Mouse (Mus musculus) limb, embryonic 14.5 days (tissue): ENCODE measurements around the gene Samhd1. TPM values are rescaled to one million over a fixed set of nuclear protein-coding genes. Genes with fewer than 3 reads are reported as not detected.

ENCODE experiments used
- ATAC-seq: fragments of 200-750 bp; cut with Nextera tagmentation; 2 replicates; pipeline ENCODE4 v1.8.0; 2017; ENCODE audit warnings: low read depth, moderate number of reproducible peaks, moderate TSS enrichment; ENCODE audit not compliant: low FRiP score
- DNase-seq: peaks from one replicate; pipeline ENCODE4 v3.0.0-alpha.2; 2015; ENCODE audit warnings: low spot score
- H3K27ac ChIP-seq: fragments of 300-500 bp; sonication (generic); replicated peaks from 2 replicates; pipeline ENCODE4 v1.5.1; 2014; ENCODE audit warnings: low read depth, mild to moderate bottlenecking, low read length, moderate library complexity, mixed read lengths
- H3K27me3 ChIP-seq: fragments of 300-500 bp; sonication (generic); 2 replicates; pipeline ENCODE4 v1.6.1; 2014; ENCODE audit warnings: low read length, mixed read lengths; ENCODE audit not compliant: control insufficient read depth, insufficient read depth
- H3K36me3 ChIP-seq: fragments of 300-500 bp; sonication (generic); 2 replicates; pipeline ENCODE4 v1.6.1; 2014; ENCODE audit warnings: mild to moderate bottlenecking, low read length, moderate library complexity, mixed read lengths; ENCODE audit not compliant: control insufficient read depth, insufficient read depth
- H3K4me1 ChIP-seq: fragments of 300-500 bp; sonication (generic); 2 replicates; pipeline ENCODE4 v1.6.1; 2014; ENCODE audit warnings: antibody characterized with exemption, low read length, mixed read lengths; ENCODE audit not compliant: control insufficient read depth, insufficient read depth
- H3K4me2 ChIP-seq: fragments of 300-500 bp; sonication (generic); replicated peaks from 2 replicates; pipeline ENCODE4 v1.6.1; 2014; ENCODE audit warnings: low read depth, mild to moderate bottlenecking, low read length, moderate library complexity; ENCODE audit not compliant: severe bottlenecking
- H3K4me3 ChIP-seq: fragments of 300-500 bp; sonication (generic); replicated peaks from 2 replicates; pipeline ENCODE4 v1.5.1; 2014; ENCODE audit warnings: low read length
- H3K9ac ChIP-seq: fragments of 300-500 bp; sonication (generic); 2 replicates; pipeline ENCODE4 v1.6.1; 2014; ENCODE audit warnings: mild to moderate bottlenecking, low read depth, low read length, moderate library complexity; ENCODE audit not compliant: severe bottlenecking
- H3K9me3 ChIP-seq: fragments of 300-500 bp; sonication (generic); 2 replicates; pipeline ENCODE4 v1.6.1; 2016; ENCODE audit warnings: low read length; ENCODE audit not compliant: control insufficient read depth
- POLR2A ChIP-seq: fragments of 200-500 bp; IDR thresholded peaks from 2 replicates; pipeline ENCODE4 v1.8.0; 2012; ENCODE audit warnings: inconsistent platforms, mild to moderate bottlenecking, moderate library complexity, borderline replicate concordance; ENCODE audit not compliant: insufficient read depth, insufficient read length; ENCODE audit errors: extremely low read depth
- WGBS: fragments of 180-500 bp; shearing (Covaris S2); extraction: QIAGEN DNeasy Blood & Tissue Kit; methylation state at CpG from one replicate; pipeline ENCODE4 v1.1.7; 2014; 5-methylcytosine and 5-hydroxymethylcytosine counted together
- polyA plus RNA-seq, 2 experiments: library from polyadenylated mRNA; depleted of rRNA in 1 of 2; stranded (reverse) in 1 of 2; unstranded in 1 of 2; fragments of >200 nt; fragmentation: Nextera tagmentation in 1 of 2; extraction: Ambion mirVana in 1 of 2; gene quantifications; 2 replicates each; pipeline versions ENCODE4 v1.2.1 to v1.2.3; 2012 to 2014

The Samhd1 gene
- polyA plus RNA-seq, 2 experiments: 24.3 to 33.6 TPM

DNA sequence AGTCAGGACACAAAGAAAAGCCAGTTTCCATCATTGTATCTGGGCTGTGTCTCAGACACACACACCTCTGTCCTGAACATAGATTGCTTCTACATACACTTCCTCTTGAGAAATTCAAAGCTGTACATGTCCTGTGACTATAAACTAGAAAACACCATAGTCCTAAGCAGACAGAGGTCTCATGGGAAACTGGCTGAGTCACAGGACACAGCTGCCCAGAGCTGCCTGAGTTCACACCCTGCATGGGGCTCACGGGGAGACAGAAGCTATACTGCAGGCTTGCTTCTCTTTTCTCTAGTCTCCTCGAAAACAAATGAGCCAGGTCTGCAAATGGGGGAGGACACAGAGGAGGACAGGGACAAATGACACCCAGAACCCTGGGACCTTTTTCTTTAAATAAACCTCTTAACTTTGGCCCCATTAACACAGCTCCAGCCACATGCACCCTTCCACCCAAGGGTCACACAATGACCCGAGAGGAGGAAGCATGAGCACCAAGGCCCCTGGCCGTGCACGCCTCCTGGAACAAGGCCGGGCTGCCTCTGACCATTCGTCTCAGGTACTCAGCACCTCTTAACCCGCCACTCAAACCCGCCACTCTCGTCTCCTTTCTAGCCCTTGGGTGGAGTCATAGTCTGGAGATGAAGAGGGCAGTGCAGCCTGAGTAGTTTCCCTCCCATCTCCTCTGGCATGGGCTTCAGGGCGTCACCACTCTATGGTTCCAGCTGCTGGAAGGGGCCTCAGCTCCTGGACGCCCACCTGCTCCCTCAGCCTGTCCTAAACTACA lies 35.3 kb downstream of the Samhd1 start:
- Histone ChIP-seq H3K9me3 (no peaks in the 10 kb centered on the region), H3K36me3 (peaks cover 36% of the 10 kb centered on the region), H3K9ac (no peak overlapping the region), H3K4me1 (no peaks in the 10 kb centered on the region), H3K4me2 (no peak overlapping the region), H3K27ac (no peak overlapping the region), H3K4me3 (no peak overlapping the region), H3K27me3 (no peaks in the 10 kb centered on the region)
- no peak for ATAC-seq
- DNase-seq: no peak
- 78% methylated on average over 12 of the region's 12 CpGs for WGBS
- TF ChIP-seq POLR2A: no peak

DNA sequence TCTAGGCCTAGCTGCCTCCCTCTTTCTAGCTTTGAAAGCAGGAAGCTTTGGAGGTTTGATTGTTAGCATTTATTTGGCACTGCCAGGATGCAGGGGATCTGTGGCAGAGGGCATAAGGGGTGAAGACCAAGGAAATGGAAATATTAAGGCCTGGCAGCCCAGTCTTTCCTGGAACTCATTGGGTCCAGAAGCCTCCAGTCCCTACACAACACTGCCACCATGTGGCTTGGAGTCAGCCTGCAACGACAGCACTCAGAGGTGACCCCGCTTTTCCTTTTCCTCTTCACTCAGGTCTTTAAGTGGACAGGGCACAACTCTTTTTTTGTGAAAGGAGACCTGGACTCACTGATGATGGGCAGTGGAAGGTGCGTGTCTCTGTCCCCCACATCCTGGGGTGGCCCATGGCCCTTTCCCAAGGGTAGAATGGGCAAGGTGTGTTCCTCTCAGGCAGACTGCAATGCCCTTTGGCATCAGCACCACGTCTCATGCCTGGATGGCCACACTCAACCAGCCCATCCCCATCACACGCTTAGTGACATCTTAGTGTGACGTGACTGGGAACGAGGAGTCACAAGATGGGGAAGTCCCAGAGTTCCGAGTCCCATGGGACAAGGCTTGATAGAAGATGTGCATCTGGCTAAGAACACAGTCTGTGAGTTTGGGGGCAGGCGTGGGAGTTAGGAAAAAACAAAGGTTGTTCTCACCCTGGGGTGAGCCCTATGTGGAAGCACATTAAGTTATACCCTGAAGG lies 39.9 kb downstream of the Samhd1 start:
- Histone ChIP-seq H3K27ac (no peak overlapping the region), H3K9ac (no peak overlapping the region), H3K27me3 (no peaks in the 10 kb centered on the region), H3K36me3 (peaks cover 12% of the 10 kb centered on the region), H3K4me2 (no peak overlapping the region), H3K4me1 (peaks cover 5% of the 10 kb centered on the region; the same call in 1 of the 2 replicates), H3K9me3 (no peaks in the 10 kb centered on the region), H3K4me3 (no peak overlapping the region)
- DNase-seq (peak; percentile 63), ATAC-seq (peak; percentile 67; the same call in 1 of the 2 replicates)
- TF ChIP-seq POLR2A: no peak
- WGBS: 66% methylated on average over 9 of the region's 9 CpGs

DNA sequence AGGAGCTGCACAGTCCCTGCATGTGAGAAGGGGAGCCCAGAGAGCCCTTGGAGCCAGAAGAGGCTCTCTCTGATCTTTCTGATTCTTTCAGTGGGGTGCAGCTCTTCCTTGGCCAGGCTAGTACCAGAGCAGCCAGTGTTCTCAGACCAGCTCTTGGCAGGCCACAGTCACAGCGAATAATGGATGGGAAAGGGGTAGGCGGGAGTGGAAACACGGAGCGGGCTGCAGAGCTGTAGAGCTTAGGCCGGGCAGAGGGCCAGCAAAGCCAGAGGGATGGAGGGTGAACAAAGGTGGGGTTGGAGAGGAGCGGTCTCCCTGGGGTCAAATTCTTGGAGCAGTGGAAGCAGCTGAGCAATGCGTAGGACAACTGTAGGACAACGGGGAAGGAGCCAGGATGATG lies 43.0 kb downstream of the Samhd1 start:
- no peak for ATAC-seq
- H3K4me1 ChIP-seq: peaks cover 5% of the 10 kb centered on the region; the same call in 1 of the 2 replicates
- no peaks in the 10 kb centered on the region for H3K9me3 ChIP-seq
- no peak overlapping the region for H3K4me2 ChIP-seq
- DNase-seq: peak; percentile 37
- peaks cover 6% of the 10 kb centered on the region; the same call in 1 of the 2 replicates for H3K36me3 ChIP-seq
- no peak for TF ChIP-seq POLR2A
- no peak overlapping the region for H3K4me3 ChIP-seq
- H3K27ac ChIP-seq: no peak overlapping the region
- WGBS: 48% methylated on average over 8 of the region's 8 CpGs
- no peak overlapping the region for H3K9ac ChIP-seq
- H3K27me3 ChIP-seq: no peaks in the 10 kb centered on the region

DNA sequence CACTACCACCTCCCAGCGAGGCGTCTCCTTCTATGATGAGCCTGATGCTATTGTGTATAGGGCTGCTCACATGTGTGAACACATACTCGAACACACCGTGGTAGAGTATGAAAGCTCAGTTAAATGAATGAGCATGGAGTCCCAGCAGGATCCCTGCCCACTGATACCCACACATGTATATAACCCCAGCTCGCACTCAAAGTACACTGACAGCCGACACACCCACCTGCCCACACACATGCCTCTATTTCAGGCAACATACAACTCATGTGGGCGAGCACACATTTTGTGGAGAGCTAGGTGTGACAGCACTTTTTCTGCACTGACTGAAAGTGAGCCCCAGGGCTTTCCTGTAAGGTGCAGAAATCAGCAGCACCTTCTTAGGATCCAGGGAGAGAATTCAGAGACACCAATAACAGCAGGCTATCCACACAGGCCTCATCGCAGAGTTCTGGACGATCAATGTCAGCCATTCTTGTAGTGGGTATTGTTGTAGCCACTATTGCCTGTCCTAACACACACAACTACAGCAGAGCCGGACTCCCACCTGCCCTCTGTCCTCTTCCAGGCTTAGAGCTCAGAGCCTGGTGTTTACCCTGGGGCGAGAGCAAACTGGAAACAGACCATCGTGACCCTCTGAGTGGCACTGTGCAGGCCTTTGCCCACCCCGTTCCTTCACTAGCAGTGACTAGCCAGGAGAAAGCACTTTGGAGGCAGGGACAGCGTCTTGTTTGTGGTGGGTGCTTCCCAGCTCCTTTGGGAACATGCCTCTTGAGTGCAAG lies 47.3 kb downstream of the Samhd1 start:
- no peaks in the 10 kb centered on the region for H3K36me3 ChIP-seq
- H3K27ac ChIP-seq: no peak overlapping the region
- ATAC-seq: no peak
- DNase-seq: no peak
- WGBS: 80% methylated on average over 14 of the region's 14 CpGs
- H3K4me2 ChIP-seq: no peak overlapping the region
- no peak overlapping the region for H3K9ac ChIP-seq
- H3K4me3 ChIP-seq: no peak overlapping the region
- TF ChIP-seq POLR2A: no peak
- H3K27me3 ChIP-seq: no peaks in the 10 kb centered on the region
- H3K4me1 ChIP-seq: peaks cover 5% of the 10 kb centered on the region; the same call in 1 of the 2 replicates
- H3K9me3 ChIP-seq: no peaks in the 10 kb centered on the region

DNA sequence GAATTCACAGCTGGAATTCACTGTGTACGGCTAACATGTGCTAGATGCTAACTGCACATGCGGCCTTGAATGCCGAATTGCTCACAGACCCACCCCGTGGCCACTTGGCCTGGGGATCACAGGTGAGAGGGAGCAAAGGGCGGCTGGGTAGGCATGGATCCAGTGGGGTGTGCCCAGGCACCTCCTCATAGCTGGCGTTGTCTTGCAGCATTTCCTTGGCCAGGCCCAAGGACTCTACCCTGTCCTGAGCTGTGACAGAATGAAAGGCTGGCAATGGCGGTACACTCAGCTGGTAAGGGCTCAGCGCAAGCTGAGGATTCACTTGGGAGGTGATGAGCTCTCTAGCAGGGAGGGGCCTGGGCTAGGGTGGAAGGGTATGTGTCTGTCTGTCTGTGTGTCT lies 48.3 kb downstream of the Samhd1 start, which contains the start of gene Tldc2:
Gene Tldc2, plus strand, starts transcription at position 260 of the 400 bp plus-strand sequence.
- 78% methylated on average over 8 of the region's 8 CpGs for WGBS
- Histone ChIP-seq H3K27ac (no peak within 1 kb of the TSS), H3K36me3 (no peaks in the 10 kb centered on the region), H3K4me1 (0 out of 2 replicates have a peak, but pooled peaks cover under 1% of the 10 kb centered on the region), H3K4me2 (no peak within 1 kb of the TSS), H3K4me3 (no peak within 1 kb of the TSS), H3K9me3 (no peaks in the 10 kb centered on the region), H3K9ac (no peak within 1 kb of the TSS), H3K27me3 (no peaks in the 10 kb centered on the region)
- no peak for TF ChIP-seq POLR2A
- no peak for DNase-seq
- ATAC-seq: no peak
